In the genomic region with DNA sequence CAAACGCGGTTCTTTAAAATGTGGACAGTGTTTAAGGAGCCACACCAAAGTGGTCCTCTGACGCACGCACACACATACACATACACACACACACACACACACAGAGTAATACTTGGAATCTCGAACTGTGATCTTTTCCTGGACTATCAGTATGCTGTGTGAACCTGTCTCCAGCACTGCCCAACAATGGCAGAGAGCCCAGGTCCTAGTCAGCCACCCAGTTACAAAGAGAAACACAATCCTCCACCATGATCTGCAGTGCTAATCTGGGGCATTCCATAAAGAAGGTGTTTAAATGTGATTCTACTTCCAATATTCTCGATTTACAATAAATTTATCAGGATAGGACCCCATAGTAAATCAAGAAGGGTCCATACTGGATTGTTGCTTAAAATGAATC, we compare ENCODE assay signal across 11 mouse cellular contexts.
"Had no signal": no experiment of that assay in that cellular context is flagged by ENCODE, and none has a peak within 500 bp of the region (broad histone marks: within the 10 kb centered on the region; RNA-seq: fewer than 3 reads in every experiment).

No protein-coding gene starts in this region.

- DNase-seq: cerebellum, adult 8-10 months; embryo, embryonic 11 days; forebrain, postnatal 0 days; gastrocnemius, adult 2 months; gastrocnemius, postnatal 10 days; gastrocnemius, postnatal 14 days; gastrocnemius, postnatal 25 days; gastrocnemius, postnatal 36 days; heart, adult 11 months; heart, adult 18-20 months; heart, adult 2 months had no signal
